Mouse (Mus musculus): ENCODE measurements around the gene Nek4.

Nek4 gene

DNA sequence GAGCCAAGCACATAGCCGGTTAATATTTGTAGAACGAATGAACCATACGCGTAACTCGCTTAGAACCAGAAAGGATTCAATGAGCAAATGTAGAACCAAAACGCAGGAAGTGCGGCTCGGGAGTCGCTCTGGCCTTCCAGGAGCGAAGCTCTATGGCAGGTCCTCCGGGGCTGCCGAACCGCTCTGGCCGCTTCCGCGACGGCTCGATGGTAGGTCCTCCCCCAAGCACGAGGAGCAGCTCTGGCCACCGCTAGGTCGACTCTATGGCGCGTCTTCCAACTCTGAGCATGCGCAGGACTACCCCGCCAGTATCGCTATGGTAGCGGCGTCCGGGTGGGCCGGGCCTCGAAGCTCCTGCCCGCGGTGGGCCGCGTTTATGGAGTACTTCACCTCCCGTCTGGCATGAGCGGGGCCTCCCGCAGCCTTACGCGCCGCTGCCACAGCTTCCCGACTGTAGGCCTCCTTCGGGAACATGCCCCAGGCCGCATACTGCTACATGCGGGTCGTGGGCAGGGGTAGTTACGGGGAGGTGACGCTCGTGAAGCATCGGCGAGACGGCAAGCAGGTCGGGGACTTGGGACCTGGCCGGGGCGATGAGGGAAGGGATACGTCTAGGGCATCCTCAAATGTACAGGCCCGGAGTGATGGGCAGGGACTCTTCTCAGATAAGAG is at the start of gene Nek4:
Nek4 (plus strand) TSS at position 224 of the 672 bp plus-strand sequence.
- peak; percentile 96 to 97 for DNase-seq

DNA sequence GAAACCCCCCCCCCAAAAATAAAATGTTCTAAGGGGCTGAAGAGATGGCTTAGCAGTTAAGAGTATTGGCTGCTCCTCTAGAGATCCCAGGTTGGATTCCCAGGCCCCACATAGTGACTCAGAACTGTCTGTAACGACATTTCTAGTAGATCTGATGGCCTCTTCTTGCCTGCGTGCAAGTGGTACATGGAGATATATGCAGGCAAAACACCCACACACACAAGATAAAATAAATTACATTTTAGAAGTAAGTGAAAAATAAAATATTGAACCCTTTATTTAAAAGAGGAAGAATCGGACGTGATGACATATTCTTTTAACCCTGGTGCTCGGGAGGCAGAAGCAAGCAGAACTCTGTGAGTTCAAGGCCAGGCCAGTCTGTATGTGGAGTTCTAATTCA is 48.5 kb upstream of the Nek4 start:
- DNase-seq: no peak

DNA sequence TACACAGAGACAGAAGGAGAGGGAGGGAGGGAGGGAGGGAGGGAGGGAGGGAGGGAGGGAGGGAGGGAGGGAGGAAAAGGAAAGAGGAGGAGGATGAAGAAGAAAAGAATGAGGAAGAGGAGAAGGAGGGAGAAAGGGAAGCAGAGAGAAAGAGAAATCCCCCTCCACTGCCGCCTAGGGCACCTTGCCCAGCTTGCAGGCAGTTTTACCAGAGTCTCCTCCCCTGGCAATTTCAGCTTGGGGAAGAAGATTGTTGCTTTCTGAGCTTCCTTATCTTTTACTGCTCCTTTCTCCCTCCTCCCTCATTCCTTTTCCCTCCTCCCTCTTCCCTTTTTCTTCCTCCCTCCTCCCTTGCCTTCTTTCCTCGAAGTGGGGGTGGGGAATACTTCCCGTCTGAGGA is 48.1 kb upstream of the Nek4 start:
- DNase-seq: no peak

DNA sequence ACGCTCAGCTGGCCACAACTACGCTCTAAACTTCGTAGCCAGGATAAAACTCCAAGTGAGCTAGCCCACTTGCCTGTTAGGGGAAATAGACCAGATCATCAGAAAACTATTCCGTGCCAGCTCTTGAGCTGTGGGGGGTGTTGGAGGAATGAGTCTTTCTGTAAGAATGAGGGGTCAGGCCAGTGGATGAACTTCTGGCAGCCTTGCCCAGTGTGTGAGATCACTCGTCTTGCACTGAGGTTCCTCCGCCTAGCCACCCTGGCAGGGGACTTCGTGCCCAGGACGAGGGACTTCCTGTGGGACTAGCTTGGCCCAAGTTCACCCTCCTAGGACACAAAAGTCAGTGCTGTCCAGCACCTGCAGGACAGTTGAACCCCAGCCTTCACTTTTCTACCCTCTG is 46.9 kb upstream of the Nek4 start:
- no peak for DNase-seq

DNA sequence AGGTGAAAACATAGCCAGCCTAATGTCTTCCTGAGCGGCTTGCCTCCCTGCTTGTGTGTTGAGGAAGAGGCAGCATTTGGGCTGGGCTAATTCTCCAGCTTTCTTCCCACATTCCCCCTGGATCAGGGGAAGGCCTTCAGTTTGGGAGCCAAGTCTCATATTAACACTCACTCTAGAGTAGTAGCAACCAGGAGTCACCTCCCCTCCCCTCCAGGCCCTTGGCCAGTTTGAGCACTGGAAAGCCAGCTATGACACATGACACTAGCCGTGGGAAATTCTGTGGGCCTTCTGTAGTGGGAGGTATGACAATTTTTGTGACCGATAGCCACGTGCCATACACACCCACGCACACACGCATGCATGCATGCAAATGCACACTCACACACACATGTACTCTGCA is 45.2 kb upstream of the Nek4 start:
- no peak for DNase-seq

DNA sequence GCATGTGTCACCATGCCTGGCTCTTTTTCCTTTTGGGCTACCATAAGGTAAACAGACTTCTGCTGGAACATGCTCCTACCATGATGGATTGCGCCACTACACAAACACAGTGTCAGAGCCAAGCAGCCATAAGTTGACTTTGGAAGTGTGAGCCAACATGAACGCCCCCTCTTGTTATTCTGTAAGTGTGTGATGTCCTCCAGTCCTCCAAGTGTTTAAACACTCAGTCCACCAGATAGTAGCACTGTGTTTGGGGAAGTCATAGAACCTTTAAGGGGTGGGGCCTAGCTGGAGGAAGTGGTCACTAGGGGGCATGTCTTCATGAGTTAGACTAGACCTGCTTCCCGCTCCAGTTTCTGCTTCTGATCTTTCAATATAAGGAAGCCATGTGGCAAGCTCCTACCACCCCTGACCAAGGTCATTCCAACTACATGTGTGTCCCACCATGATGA is 43.3 kb upstream of the Nek4 start:
- DNase-seq: no peak

DNA sequence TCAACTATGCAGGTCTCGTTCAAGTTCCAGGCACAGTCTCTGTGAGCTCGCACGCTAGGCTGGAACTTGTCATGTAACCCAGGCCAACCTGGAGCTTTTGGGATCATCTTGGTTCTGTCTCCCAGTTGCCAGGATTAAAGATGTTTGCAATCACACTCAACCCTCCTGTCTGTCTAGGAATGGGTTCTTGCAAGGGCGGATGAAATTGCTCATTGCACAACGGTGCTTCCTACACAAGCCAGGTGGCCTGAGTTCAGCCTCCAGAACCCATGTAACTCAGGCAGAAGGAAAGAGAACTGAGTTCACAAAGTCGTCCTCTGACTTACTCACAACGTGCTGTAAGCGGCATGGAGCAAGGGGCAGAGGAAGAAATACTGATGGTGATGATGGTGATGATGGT is 40.0 kb upstream of the Nek4 start:
- no peak for DNase-seq

DNA sequence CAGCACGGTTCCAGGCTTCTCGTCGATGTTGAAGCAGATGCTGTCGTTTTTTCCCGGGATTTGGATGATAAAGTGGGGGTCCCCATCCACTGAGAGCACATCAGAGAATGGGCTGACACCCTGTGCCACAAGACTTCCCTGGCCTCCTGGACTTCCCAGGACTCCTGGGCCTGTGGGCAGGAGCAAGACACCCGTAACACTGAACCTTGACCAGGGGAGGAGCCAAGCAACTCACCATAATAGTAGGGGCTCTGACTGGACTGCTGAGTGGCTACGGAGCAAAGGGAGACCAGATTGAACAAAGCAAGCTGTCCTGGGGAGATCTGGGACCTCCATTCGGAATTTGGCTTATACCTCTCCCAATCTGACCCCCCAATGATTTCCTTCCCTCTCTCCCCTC is 38.5 kb upstream of the Nek4 start:
- no peak for DNase-seq

DNA sequence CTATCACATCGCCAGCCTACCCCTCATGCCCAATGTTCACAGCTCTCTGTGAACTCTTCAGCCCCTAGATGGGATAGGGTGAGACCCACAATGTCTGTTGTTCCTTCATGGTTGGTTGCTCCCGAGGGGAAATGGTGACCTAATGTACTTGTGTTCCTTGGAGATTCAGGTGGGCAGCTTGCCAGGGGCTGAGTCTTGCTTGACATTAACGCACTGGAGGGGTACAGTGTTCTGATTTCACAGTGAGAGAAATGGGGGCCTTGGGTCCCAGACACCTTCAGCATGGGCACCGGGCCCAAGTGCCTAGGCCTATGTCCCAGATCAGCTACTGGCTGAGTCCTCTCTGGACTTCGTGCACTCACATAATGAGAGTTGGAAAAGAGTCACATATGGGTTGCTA is 37.8 kb upstream of the Nek4 start:
- DNase-seq: peak in 1 of 2 experiments; percentile 27

DNA sequence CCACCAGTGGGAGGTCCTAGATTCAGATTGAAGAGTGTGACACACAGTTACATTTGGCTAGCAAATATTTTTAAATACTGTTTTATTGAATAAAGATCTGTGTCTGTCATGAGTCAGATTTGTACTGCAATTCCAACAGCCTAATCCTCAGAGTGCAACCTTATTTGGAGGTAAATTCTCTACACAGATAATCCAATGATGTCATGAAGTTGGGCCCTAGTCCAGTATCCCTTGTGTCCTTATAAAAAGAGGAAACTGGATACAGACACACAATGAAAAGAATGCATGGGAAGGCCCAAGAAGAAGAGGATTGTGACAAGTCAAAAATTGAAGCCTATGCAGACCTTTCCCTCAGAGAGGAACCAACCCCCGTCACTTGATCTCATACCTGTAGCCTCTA is 34.7 kb upstream of the Nek4 start:
- DNase-seq: no peak

DNA sequence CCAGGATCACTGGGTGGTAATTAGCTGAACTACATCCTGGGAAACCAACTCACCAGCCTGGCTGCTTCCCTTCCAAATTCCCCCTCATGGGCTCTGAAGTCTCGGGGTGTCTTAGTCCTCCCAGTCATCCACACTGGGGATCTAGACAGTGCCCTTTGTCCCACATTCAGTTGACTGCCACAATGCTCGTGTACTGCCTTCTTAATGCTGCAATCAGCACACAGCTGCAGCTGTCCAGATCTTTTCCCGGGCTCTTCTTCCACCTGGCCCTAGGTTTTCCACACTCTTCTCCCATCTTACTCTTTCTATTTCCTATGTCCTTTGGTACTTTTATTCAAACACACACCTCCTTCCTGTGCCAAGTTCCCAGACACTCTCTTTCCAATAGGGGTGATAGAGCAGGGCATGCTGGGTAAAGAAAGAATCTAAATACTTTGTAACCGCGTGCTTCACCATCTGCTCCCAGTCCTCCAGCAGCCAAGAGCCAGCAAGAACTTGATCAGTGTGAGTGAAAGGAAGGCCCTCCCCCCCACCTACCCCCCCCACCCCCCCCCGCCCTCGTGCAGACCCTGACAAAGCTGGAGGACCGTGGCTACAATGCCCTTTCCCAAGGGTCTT is 29.0 kb upstream of the Nek4 start:
- no peak for DNase-seq

DNA sequence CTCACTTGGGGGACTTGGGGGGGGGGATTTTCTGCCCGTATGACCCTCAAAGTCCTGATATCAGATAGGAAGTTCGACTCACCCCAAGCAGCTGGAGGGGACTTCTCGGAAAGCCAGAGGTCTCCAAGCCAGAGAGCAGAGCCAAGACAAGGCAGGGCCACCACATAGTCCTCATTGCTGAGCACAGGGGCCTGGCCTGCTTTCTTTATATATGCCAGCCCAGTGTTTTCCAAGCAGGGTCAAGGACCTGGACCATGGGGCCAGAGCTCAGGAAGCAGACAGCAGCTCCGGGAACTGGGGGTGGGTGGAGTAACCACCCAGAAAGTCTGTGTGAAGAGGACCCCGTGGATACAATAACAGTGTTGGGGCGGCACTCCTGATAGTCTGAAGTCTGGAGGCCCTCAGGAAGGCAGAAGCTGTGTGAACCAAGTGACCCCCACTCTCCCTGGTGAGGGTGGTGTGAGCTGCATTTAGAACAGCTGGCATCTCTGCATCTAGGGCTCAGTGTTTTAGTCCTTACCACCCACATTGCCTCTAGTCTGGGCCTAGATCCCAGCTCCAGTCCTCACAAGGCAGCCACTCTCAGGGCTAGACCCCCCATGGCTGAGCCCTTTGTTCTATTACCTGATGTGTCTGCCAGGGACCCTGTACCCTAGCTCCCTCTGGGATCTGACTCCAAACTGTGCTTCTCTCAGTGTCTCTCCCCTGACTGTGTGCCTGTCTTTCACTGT is 27.6 kb upstream of the Nek4 start, which contains the start of gene Itih3:
Itih3 (minus strand) TSS at position 386 of the 731 bp plus-strand sequence.
- DNase-seq: peak; percentile 12 to 40

DNA sequence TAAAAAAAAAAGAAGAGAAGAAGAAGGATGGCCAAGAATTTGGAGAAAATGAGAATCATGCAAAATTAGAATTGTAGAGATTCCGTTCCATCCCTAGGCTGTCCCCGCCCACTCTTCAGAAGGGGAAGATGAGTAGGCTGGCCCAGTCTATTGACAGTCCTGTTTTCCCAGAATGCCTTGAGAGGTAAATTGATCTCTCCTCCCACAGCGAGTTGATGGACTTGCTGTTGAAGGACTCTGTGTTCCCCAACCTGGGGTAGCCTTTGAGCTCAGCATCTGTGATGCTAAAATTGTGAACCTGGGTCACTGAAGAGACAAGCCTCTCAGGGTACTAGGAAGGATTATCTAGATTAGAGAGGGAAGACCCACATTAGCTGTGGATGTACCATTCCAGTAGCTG is 25.7 kb upstream of the Nek4 start:
- no peak for DNase-seq

DNA sequence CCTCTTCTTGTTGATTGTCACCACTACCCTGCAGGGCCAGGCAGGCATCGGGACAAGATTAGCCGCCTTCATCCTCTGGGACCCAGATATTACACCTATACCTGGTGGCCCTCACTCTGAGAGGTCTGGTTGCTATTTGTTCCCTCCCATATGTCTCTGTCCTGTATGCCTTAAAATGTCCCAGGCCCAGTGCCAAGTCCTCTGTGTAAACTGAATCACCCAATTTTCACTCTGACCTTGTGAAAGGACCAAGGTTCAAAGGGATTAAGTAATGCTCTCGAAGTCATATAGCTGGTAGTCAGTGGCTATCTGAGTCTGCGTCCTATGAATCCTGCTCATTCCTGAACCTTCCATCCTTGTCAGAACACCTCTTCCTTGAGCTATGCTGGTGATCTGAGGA is 20.8 kb upstream of the Nek4 start:
- DNase-seq: no peak

DNA sequence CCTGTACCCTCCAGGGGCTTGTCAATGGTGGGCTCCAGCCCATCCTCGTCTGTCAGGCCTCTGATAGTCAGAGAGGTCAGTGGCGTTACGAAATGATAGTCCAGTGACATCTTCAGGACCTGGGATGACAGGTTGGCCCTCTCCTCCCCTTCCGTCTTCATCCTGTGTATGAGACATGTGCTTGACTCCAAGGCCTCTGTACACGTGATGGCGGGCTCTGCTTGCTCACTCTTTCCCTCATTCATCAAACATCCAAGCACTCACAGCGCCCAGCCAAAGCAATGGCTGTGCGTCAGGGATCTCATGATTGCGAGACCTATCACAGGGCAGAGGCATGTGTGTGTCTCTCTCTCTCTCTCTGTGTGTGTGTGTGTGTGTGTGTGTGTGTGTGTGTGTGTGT is 17.8 kb upstream of the Nek4 start:
- DNase-seq: no peak

DNA sequence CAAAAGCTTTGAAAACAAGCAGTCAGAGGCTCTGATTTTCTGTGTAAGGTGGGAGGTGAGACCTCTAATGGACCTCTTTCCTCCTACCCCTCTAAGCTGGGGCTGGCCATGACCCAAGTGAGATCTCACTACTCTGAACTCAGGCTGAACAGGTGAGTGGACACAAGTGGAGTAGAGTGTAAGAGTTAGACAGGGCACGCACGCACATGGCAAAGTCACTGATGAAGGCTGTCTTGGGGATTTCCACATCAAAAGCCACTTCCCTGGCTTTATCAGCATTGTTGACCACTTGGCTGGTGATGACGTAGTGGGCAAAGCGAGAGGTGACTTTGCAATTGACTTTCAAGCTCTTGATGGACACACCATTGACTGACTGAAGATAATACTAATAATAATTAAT is 8.9 kb upstream of the Nek4 start:
- DNase-seq: no peak

DNA sequence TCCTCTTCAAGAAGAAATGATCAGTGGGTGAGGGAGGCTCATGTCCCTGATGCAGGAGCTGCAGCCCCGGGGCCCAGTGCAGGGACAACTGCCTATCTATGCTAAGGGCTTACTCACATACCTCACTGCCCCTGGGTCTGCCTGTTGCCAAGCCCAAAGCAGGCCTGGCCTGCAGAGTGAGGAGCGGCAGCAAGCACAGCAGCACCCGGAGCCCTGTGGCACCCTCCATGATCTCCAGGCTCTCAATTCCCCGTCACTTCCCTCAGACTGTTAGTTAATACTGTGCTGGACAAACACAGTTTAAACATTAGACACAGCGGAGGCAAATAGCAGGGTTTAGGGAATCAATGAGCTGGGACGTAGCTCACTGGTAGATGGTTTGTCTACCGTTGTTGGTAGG is 8.1 kb upstream of the Nek4 start, which contains the start of gene Itih1:
Itih1 (minus strand) TSS at position 252 of the 400 bp plus-strand sequence.
- DNase-seq: no peak

DNA sequence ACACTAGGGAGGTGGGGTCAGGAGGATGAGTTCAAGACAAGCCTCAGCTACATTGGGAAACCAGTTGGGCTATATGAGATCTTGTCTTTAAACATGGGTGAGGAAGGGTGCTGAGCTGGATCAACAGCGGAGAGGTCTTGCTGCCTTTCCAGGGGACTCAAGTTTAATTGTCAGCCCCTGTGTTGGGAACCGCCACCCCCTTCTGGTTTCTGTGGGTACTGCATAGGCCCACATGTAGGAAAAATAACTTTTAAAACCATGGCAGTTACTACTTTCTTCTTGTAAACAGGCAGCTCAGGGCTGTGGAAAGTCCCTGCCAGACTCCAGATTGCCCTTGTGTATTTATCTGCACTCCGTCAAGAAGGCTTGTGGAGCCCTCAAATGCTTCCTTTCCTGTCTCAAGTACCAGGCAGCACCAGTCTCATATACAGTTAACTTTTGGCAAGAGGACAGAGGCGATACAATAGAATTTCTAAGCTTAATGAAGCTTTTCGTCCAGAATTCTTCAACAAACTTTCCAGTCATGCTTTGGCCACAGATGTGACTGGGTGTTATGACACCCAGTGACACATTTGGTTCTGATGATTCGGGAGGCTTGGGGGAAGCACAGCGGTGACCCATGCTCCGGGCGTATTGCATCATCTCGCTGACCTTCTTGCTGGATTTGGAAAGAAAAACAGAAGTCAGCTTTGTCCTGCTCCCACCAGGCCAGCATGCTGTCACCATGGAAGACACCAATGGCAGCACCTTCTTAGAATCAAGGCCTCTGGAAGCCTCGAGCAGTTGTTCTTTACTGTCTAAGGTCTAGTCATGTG is 7.1 kb upstream of the Nek4 start:
- peak; percentile 53 to 76 for DNase-seq

DNA sequence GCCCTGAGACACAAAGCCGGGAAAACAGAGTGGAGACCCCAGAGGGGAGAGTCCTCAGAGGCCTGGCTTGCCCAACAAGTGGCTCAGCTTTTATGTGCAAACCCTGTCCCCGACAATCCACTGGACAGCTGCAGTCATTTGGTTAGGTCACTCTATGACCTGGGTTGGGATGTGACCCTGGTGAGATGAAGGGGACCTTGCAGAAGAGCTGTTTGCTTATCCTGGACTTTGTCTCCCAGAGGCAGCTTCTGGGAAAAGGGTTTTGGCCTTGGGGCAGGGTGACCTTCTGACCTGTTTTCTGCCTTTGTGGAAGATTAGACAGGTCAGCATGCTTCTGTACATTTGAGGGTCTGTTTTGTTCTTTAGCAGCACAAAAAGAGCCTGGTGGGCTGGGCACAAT is 6.4 kb upstream of the Nek4 start:
- DNase-seq: no peak

DNA sequence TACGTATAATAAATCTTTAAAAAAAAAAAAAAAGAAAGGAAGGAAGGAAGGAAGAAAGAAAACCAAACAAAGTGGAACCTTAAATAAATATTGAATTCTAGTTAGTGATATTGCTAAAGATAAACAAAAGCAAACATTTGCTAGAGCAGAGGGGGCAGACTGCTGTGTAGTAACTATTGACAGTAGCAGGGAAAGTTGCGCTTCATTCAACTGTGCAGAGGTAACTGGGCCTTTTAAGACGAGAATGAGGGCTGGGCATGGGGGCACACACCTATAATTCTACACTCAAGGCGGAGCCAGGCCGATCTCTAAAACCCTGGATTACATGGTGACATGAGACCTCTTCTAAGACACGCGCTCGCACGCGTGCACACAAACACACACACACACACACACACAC is 1.2 kb upstream of the Nek4 start:
- DNase-seq: no peak

DNA sequence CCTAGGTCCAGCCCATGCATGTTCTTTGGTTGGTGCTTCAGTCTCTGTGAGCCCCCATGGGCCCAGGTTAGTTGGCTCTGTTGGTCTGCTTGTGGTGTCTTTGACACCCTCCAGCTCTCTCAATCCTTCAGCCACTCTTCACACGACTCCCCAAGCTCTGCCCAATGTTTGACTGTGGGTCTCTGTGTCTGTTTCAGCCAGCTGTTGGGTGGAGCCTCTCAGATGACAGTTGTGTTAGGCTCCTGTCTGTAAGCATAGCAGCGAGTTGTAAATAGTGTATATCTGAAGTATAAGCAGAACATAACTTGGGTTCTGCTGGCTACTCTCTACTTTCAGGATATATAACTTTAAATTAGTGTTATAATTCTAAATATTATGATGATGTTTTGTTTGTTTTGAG is 7.3 kb downstream of the Nek4 start:
- DNase-seq: no peak

DNA sequence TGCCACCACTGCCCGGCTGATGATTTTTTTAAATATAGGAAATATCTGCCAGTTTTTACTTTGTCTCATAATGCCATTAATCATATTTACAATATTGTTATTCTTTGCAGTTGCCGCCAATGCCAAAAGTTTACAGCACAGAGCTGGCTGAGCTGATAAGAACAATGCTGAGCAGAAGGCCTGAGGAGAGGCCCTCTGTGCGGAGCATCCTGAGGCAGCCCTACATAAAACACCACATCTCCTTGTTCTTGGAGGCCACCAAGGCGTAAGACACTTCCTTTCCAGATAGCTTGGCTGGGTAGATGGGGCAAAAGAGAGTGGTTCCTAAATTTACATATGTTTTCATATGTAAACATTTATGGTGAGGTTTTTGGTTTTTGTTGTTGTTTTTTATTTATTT is 7.9 kb downstream of the Nek4 start:
- DNase-seq: no peak

DNA sequence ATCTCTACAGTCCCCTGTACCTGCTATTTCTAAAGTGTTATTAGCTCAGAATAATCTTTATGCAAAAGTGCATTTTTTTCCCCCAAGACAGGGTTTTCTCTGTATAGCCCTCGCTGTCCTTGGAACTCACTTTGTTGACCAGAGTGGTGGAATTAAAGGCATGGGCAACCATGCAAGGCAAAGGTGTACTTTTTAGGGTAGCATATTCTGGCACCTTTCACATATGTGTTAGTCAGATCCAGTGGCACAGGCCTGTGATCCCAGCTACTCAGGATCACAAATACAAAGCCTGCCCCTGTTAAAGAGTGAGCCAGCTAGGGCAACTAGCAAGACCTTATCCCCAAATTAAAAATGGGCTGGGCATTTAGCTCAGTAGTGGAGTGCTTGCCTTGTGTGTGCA is 9.2 kb downstream of the Nek4 start:
- DNase-seq: no peak

Data from cerebellum, postnatal 14 days (tissue).